Mouse (Mus musculus) retina, embryonic 14.5 days (tissue): Measurements from ENCODE around the gene Ms4a15.

Experiments
- DNase-seq: peaks from one replicate; pipeline ENCODE4 v3.0.0-alpha.2; 2015; ENCODE audit warnings: low spot score

Gene Ms4a15

GRCm38 (mm10) chr19:10993150-10993549 lies at the start of gene Ms4a15:
Gene Ms4a15, minus strand, starts transcription at chr19:10993250.
- DNase-seq, result no peak

- DNase-seq, result no peak
Observed at GRCm38 (mm10) chr19:11037570-11037969, 44.5 kb upstream of the Ms4a15 start.

GRCm38 (mm10) chr19:11022382-11022781 lies 29.3 kb upstream of the Ms4a15 start:
- DNase-seq, result no peak

- DNase-seq, result no peak
Observed at GRCm38 (mm10) chr19:11017891-11018290, 24.8 kb upstream of the Ms4a15 start, which contains the start of gene Ms4a18. Gene Ms4a18, minus strand, starts transcription at chr19:11018031.

- no peak for DNase-seq
Observed at GRCm38 (mm10) chr19:11017251-11017650, 24.2 kb upstream of the Ms4a15 start.

- no peak for DNase-seq
Observed at GRCm38 (mm10) chr19:11015998-11016397, 22.9 kb upstream of the Ms4a15 start.

- no peak for DNase-seq
Observed at GRCm38 (mm10) chr19:11015468-11015867, 22.4 kb upstream of the Ms4a15 start.

GRCm38 (mm10) chr19:10991911-10992310 lies 1.1 kb downstream of the Ms4a15 start:
- DNase-seq, result no peak

GRCm38 (mm10) chr19:10990751-10991150 lies 2.3 kb downstream of the Ms4a15 start:
- DNase-seq, result no peak

- DNase-seq, result no peak
Observed at GRCm38 (mm10) chr19:10988563-10988962, 4.5 kb downstream of the Ms4a15 start.

GRCm38 (mm10) chr19:10985889-10986288 lies 7.2 kb downstream of the Ms4a15 start:
- no peak for DNase-seq

- no peak for DNase-seq
Observed at GRCm38 (mm10) chr19:10984551-10984950, 8.5 kb downstream of the Ms4a15 start.

GRCm38 (mm10) chr19:10983146-10983545 lies 9.9 kb downstream of the Ms4a15 start:
- peak; percentile 65 for DNase-seq

- DNase-seq, result no peak
Observed at GRCm38 (mm10) chr19:10980210-10980609, 12.8 kb downstream of the Ms4a15 start.

GRCm38 (mm10) chr19:10979184-10980168 lies 13.6 kb downstream of the Ms4a15 start:
- peak; percentile 81 for DNase-seq

GRCm38 (mm10) chr19:10976318-10976717 lies 16.7 kb downstream of the Ms4a15 start:
- DNase-seq, result peak; percentile 47

GRCm38 (mm10) chr19:10975187-10975586 lies 17.9 kb downstream of the Ms4a15 start:
- DNase-seq, result no peak

GRCm38 (mm10) chr19:10974238-10974865 lies 18.7 kb downstream of the Ms4a15 start, which contains the start of gene Ms4a10:
Gene Ms4a10, minus strand, starts transcription at chr19:10974670.
- DNase-seq, result no peak

GRCm38 (mm10) chr19:10973187-10973586 lies 19.9 kb downstream of the Ms4a15 start:
- no peak for DNase-seq

- DNase-seq, result no peak
Observed at GRCm38 (mm10) chr19:10972660-10973059, 20.4 kb downstream of the Ms4a15 start.

- no peak for DNase-seq
Observed at GRCm38 (mm10) chr19:10970457-10970856, 22.6 kb downstream of the Ms4a15 start.

- no peak for DNase-seq
Observed at GRCm38 (mm10) chr19:10968578-10968977, 24.5 kb downstream of the Ms4a15 start.

- DNase-seq, result no peak
Observed at GRCm38 (mm10) chr19:10965721-10966120, 27.3 kb downstream of the Ms4a15 start.
